Mouse (Mus musculus) G1E (cell line): ENCODE results near the gene Lrrc75b.

Source experiments
- CTCF ChIP-seq: IDR thresholded peaks from 2 replicates; pipeline ENCODE4 v1.5.1; 2012; ENCODE audit warnings: low read depth, low read length, inconsistent platforms, mixed read lengths
- GATA1 ChIP-seq: IDR thresholded peaks from 2 replicates; pipeline ENCODE4 v1.6.1; 2012; ENCODE audit warnings: borderline replicate concordance, low read length, inconsistent platforms, mixed read lengths
- TAL1 ChIP-seq: conservative IDR thresholded peaks from 2 replicates; pipeline ENCODE4 v1.6.1; 2012; ENCODE audit warnings: low read depth, low read length, inconsistent platforms, mixed read lengths

- TF ChIP-seq GATA1 (no peak), CTCF (no peak), TAL1 (no peak)
Observed at GRCm38 (mm10) chr10:75561071-75561654, 1.0 kb upstream of the Lrrc75b start, which contains the start of gene Ggt1.
